Mouse (Mus musculus) liver, postnatal 0 days (tissue): Measurements from ENCODE around the gene Pxylp1.

Source experiments
- CTCF ChIP-seq: sonication (generic); IDR thresholded peaks from 2 replicates; pipeline ENCODE4 v1.5.1; 2016; ENCODE audit warnings: antibody characterized with exemption, low read depth
- EP300 ChIP-seq: IDR thresholded peaks from 2 replicates; pipeline ENCODE4 v1.6.1; 2016; ENCODE audit warnings: antibody characterized with exemption, low read depth, mild to moderate bottlenecking

DNA sequence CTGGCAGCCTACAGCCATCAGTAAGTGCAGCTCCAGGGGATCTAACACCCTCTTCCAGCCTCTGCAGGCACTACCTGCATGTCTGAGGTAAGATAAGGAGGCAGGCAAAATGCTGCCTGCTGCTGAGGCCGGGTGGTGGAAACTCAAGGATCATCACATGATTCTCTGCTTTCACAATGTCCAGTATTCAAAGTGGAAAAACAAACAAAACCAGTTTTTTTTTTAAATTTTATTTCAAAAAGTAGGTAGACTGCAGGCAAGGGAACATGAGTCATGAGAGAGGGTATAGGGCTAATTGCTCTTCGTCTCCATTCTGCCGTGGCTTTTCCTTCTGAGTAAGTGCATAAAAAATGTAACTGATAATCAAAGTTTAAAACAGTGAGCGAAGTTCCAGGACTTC, 29.6 kb downstream of the Pxylp1 start:
- TF ChIP-seq CTCF, result no peak
- TF ChIP-seq EP300, result no peak
